Mouse (Mus musculus): ENCODE measurements around the gene Slc38a4.

DNA sequence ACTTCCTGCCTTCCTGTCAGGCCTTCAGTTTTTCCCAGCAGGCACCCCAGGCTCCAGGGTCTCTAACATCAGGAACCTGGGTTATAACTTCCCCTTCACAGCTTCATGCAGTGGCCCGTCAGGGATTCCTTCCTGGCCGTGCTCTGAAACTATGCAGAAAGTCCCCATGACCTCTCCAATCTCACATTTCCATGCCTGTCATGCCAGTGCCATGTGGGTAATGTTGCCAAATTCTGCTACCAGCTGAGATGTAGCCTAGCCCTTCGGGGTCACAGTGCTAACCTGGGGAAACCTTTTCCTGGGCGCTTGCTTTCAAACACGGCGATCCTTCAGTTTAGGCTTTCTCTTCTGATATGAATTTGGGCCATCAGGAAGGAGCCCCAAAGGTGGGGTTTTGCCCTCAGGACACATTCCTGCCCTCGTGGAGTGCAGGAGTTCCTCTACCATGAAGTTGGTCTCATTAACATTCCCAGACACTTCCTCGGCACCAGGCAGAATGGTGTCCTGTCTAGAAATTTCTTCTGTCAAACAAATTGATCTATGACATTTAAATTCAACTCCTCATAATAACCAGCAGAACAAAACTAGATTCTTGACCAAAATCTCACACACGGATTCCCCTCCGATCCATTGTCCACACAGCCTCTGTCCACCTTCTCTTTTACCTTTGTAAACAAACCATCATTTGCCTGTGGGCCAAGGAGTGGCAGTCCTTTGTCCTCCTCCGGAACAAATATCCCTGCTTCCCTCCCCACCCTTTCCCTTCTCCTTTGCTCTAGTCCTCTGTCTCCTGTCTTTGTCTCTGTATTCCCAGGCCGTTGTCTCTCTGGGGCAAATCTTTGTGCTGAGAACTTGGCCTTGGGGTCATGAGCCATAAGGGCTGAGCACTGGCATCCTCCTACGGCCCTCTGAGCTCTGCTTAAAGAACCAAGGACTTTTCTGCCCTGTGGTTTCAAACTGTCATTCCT is 17.4 kb upstream of the Slc38a4 start:
- TF ChIP-seq CTCF (IDR thresholded peaks at IDR 0.05; ENCODE audit: control insufficient read depth, insufficient read depth, insufficient replicate concordance, low read depth, low read length): no peak
- no peak for TF ChIP-seq POLR2A (IDR thresholded peaks at IDR 0.05; ENCODE audit: control insufficient read depth, low read depth, low read length)
